Mouse (Mus musculus) heart, postnatal 25 days (tissue): ENCODE data around the gene Zfp597. TPM values are rescaled to one million over a fixed set of nuclear protein-coding genes. Genes with fewer than 3 reads are reported as not detected.

Source experiments
- microRNA-seq: library from miRNA; unstranded; fragments of <30 nt; microRNA quantifications from one replicate; pipeline ENCODE4 v1.2.0, GENCODE M21; 2022
- total RNA-seq, 2 experiments: library from RNA; stranded (reverse); gene quantifications; 2 replicates each; pipeline ENCODE4 v1.2.3; 2021

Gene Zfp597
- total RNA-seq, 2 experiments from 2014 or later = 9.6 to 13.5 TPM

Small RNA genes lying within 50 kb of the gene (microRNA-seq; reads per million reads assigned to microRNA genes)
- gene Gm23493 = not detected

Other genes starting within 250 kb of the Zfp597 start
- not detected for gene Mefv, start 166.5 kb downstream of the Zfp597 start, total RNA-seq
- gene Zfp263, start 140.5 kb downstream of the Zfp597 start, total RNA-seq = 1 to 10 TPM; 7.7 to 9.5 TPM
- gene Olfr15, start 53.7 kb downstream of the Zfp597 start, total RNA-seq = not detected
- 1 to 10 TPM; 1.3 to 1.6 TPM for gene Zfp174, start 37.3 kb downstream of the Zfp597 start, total RNA-seq
- gene Naa60, start 12.2 kb downstream of the Zfp597 start, total RNA-seq = 10 to 100 TPM; 47.9 to 53.7 TPM
- not detected for gene Gm20695, start 87 bp upstream of the Zfp597 start, total RNA-seq
- 1 to 10 TPM; 3.0 to 3.7 TPM for gene 1700037C18Rik, start 24.1 kb upstream of the Zfp597 start, total RNA-seq
- gene Cluap1, start 24.2 kb upstream of the Zfp597 start, total RNA-seq = 10 to 100 TPM in 1 of 2 experiments, 1 to 10 TPM in 1; 9.1 to 11.8 TPM
- gene Nlrc3, start 92.1 kb upstream of the Zfp597 start, total RNA-seq = 1 to 10 TPM; 1.1 to 1.6 TPM
- gene Slx4, start 119.2 kb upstream of the Zfp597 start, total RNA-seq = 1 to 10 TPM; 9.0 to 9.1 TPM
- gene Dnase1, start 152.4 kb upstream of the Zfp597 start, total RNA-seq = not detected
- gene Trap1, start 193.3 kb upstream of the Zfp597 start, total RNA-seq = 100 to 1,000 TPM; 144 to 148 TPM